ENCODE assay signal across 8 mouse cellular contexts in genomic region chr3:107459196-107459772, GRCm38 (mm10). TPM values are rescaled to one million over a fixed set of nuclear protein-coding genes. Genes with fewer than 3 reads are reported as not detected.
A peak's percentile ranks its signal among the peaks of the same experiment; 100 is the strongest.
DNase-seq lines count a peak whose midpoint lies in the region; ATAC-seq and TF ChIP-seq lines count a peak whose summit lies in the region.

Gene Kcnc4 (minus strand): TSS chr3:107459552.

- H3K9ac ChIP-seq in lung, postnatal 0 days (replicated peaks; ENCODE audit: low read depth) = no peak within 1 kb of the TSS
- H3K9ac ChIP-seq in forebrain, embryonic 11.5 days (ENCODE audit: low read length) = peak within 1 kb of the TSS; percentile 29
- peak within 1 kb of the TSS; percentile 80 for H3K9ac ChIP-seq in hindbrain, embryonic 14.5 days
- no peak within 1 kb of the TSS for H3K9ac ChIP-seq in liver, embryonic 12.5 days

- TF ChIP-seq EP300 in lung, postnatal 0 days (IDR thresholded peaks at IDR 0.05) = no peak

- no peaks in the 10 kb centered on the region for H3K9me3 ChIP-seq in lung, postnatal 0 days (ENCODE audit: low read length)
- H3K9me3 ChIP-seq in forebrain, embryonic 11.5 days (ENCODE audit: control insufficient read depth, low read length) = no peaks in the 10 kb centered on the region
- no peaks in the 10 kb centered on the region for H3K9me3 ChIP-seq in hindbrain, embryonic 14.5 days (ENCODE audit: control insufficient read depth, low read length)
- no peaks in the 10 kb centered on the region for H3K9me3 ChIP-seq in liver, embryonic 12.5 days (replicated peaks)

- peaks cover 11% of the 10 kb centered on the region; the same call in 1 of the 2 replicates for H3K4me1 ChIP-seq in lung, postnatal 0 days (ENCODE audit: insufficient read depth, low read depth, low read length)
- H3K4me1 ChIP-seq in brown adipose tissue, adult 24 weeks (ENCODE audit: control insufficient read depth, insufficient read depth, insufficient read length, low read length) = no peaks in the 10 kb centered on the region
- peaks cover 8% of the 10 kb centered on the region for H3K4me1 ChIP-seq in forebrain, embryonic 11.5 days (replicated peaks; ENCODE audit: control insufficient read depth, insufficient read depth, low read length)
- peaks cover 7% of the 10 kb centered on the region; the same call in 1 of the 2 replicates for H3K4me1 ChIP-seq in hindbrain, embryonic 14.5 days (replicated peaks; ENCODE audit: control insufficient read depth, insufficient read depth, low read length)
- peaks cover 16% of the 10 kb centered on the region for H3K4me1 ChIP-seq in liver, embryonic 12.5 days
- peaks cover 11% of the 10 kb centered on the region for H3K4me1 ChIP-seq in testis, adult 2 months (ENCODE audit: control insufficient read depth, insufficient read depth, low read length)

- TF ChIP-seq POLR2A in testis, adult 2 months (IDR thresholded peaks at IDR 0.05; ENCODE audit: control insufficient read depth, low read depth, low read length) = no peak

- no peak for TF ChIP-seq CTCF in lung, postnatal 0 days (IDR thresholded peaks at IDR 0.05)
- no peak for TF ChIP-seq CTCF in testis, adult 2 months (IDR thresholded peaks at IDR 0.05; ENCODE audit: control insufficient read depth, insufficient read depth, insufficient replicate concordance, low read depth, low read length)

- ATAC-seq in lung, postnatal 0 days = peak; percentile 37
- peak; percentile 54 for ATAC-seq in forebrain, embryonic 11.5 days (replicated peaks; ENCODE audit: low FRiP score)
- ATAC-seq in hindbrain, embryonic 14.5 days (ENCODE audit: low FRiP score) = peak; percentile 39
- ATAC-seq in liver, embryonic 12.5 days = no peak

- no peaks in the 10 kb centered on the region for H3K36me3 ChIP-seq in lung, postnatal 0 days (ENCODE audit: insufficient read depth, low read length)
- no peaks in the 10 kb centered on the region for H3K36me3 ChIP-seq in forebrain, embryonic 11.5 days (ENCODE audit: control insufficient read depth, insufficient read depth, low read length)
- no peaks in the 10 kb centered on the region for H3K36me3 ChIP-seq in hindbrain, embryonic 14.5 days (replicated peaks; ENCODE audit: control insufficient read depth, insufficient read depth)
- no peaks in the 10 kb centered on the region for H3K36me3 ChIP-seq in liver, embryonic 12.5 days
- H3K36me3 ChIP-seq in testis, adult 2 months (ENCODE audit: control insufficient read depth, insufficient read depth, low read length) = no peaks in the 10 kb centered on the region

- peaks cover 66% of the 10 kb centered on the region for H3K27me3 ChIP-seq in lung, postnatal 0 days (replicated peaks; ENCODE audit: insufficient read depth, low read length)
- H3K27me3 ChIP-seq in forebrain, embryonic 11.5 days (ENCODE audit: control insufficient read depth, insufficient read depth, low read length) = peaks cover 58% of the 10 kb centered on the region
- H3K27me3 ChIP-seq in hindbrain, embryonic 14.5 days (ENCODE audit: control insufficient read depth, insufficient read depth, low read length) = peaks cover 81% of the 10 kb centered on the region
- peaks cover 97% of the 10 kb centered on the region for H3K27me3 ChIP-seq in liver, embryonic 12.5 days (replicated peaks)
- H3K27me3 ChIP-seq in testis, adult 2 months (ENCODE audit: control insufficient read depth, insufficient read depth, low read length) = no peaks in the 10 kb centered on the region; the same call in 1 of the 2 replicates

- H3K4me2 ChIP-seq in lung, postnatal 0 days (replicated peaks; ENCODE audit: low read depth, low read length) = peak within 1 kb of the TSS; percentile 62
- H3K4me2 ChIP-seq in forebrain, embryonic 11.5 days (ENCODE audit: low read depth, low read length, severe bottlenecking) = peak within 1 kb of the TSS; percentile 97
- peak within 1 kb of the TSS; percentile 99 for H3K4me2 ChIP-seq in hindbrain, embryonic 14.5 days (replicated peaks)
- peak within 1 kb of the TSS; percentile 61 for H3K4me2 ChIP-seq in liver, embryonic 12.5 days

- no peak within 1 kb of the TSS for H3K27ac ChIP-seq in lung, postnatal 0 days (ENCODE audit: low read length)
- H3K27ac ChIP-seq in brown adipose tissue, adult 24 weeks (replicated peaks; ENCODE audit: low read depth, low read length) = no peak within 1 kb of the TSS
- no peak within 1 kb of the TSS for H3K27ac ChIP-seq in forebrain, embryonic 11.5 days (ENCODE audit: low read depth, low read length)
- H3K27ac ChIP-seq in hindbrain, embryonic 14.5 days = no peak within 1 kb of the TSS
- no peak within 1 kb of the TSS for H3K27ac ChIP-seq in liver, embryonic 12.5 days
- H3K27ac ChIP-seq in testis, adult 2 months (ENCODE audit: control insufficient read depth, insufficient read depth, low read depth, low read length) = no peak within 1 kb of the TSS

- peak within 1 kb of the TSS; percentile 40 for H3K4me3 ChIP-seq in lung, postnatal 0 days (ENCODE audit: low read depth, low read length)
- H3K4me3 ChIP-seq in brown adipose tissue, adult 24 weeks (ENCODE audit: insufficient read depth, low read depth, low read length) = peak within 1 kb of the TSS; percentile 55
- H3K4me3 ChIP-seq in forebrain, embryonic 11.5 days (ENCODE audit: low read depth, low read length) = peak within 1 kb of the TSS; percentile 47
- peak within 1 kb of the TSS; percentile 67 for H3K4me3 ChIP-seq in hindbrain, embryonic 14.5 days (replicated peaks; ENCODE audit: low read length)
- peak within 1 kb of the TSS; percentile 39 for H3K4me3 ChIP-seq in liver, embryonic 12.5 days
- peak within 1 kb of the TSS; percentile 19 for H3K4me3 ChIP-seq in testis, adult 2 months (ENCODE audit: control insufficient read depth, low read depth, low read length)

- DNase-seq in lung, postnatal 0 days (ENCODE audit: low spot score) = peak; percentile 29
- no peak for DNase-seq in lung, postnatal 25 days (ENCODE audit: low spot score)
- peak; percentile 75 for DNase-seq in forebrain, embryonic 11.5 days (ENCODE audit: low spot score)
- DNase-seq in hindbrain, embryonic 14.5 days (ENCODE audit: low spot score) = no peak
- no peak for DNase-seq in natural killer cell, adult 2 months (ENCODE audit: low spot score in 2 of 2)

- WGBS in lung, postnatal 0 days = 2% methylated on average over 49 of the region's 68 CpGs
- WGBS in forebrain, embryonic 11.5 days = under 1% methylated on average over 67 of the region's 68 CpGs
- under 1% methylated on average over 65 of the region's 68 CpGs for WGBS in hindbrain, embryonic 14.5 days
- 1% methylated on average over 68 of the region's 68 CpGs for WGBS in liver, embryonic 12.5 days (ENCODE audit: insufficient replicate concordance)

RNA-seq across cellular contexts. Expression of gene Kcnc4, which starts in this region (rescaled TPM):
- 0.02 TPM in 1 of 2 replicates, not detected in the other for polyA plus RNA-seq in lung, postnatal 0 days (2015; fragmentation: Nextera tagmentation; extraction: Ambion mirVana)
- 0.48 and 0.50 TPM in 2 replicates for polyA plus RNA-seq in brown adipose tissue, adult 24 weeks (2012; ENCODE audit: insufficient read depth, insufficient read length, missing spikeins)
- polyA plus RNA-seq in forebrain, embryonic 11.5 days (2014; fragmentation: Nextera tagmentation; extraction: Ambion mirVana) = 0.28 and 0.39 TPM in 2 replicates
- 7.9 and 11.8 TPM in 2 replicates for polyA plus RNA-seq in hindbrain, embryonic 14.5 days (2014; fragmentation: Nextera tagmentation; extraction: Ambion mirVana)
- polyA plus RNA-seq in liver, embryonic 12.5 days (2016; fragmentation: Nextera tagmentation; extraction: Ambion mirVana) = not detected in 2 replicates
- polyA plus RNA-seq in testis, adult 2 months (2012; rRNA removed) = 0.07 and 1.8 TPM in 2 replicates

Comparison
In these comparisons a context has a peak if more than half of its experiments do, and no peak if none do; other contexts are left out.
1. Peak in DNase-seq, ATAC-seq, H3K4me3 ChIP-seq and H3K4me2 ChIP-seq in lung, postnatal 0 days; RNA of the gene not detected or under 1 TPM.
2. Peak in DNase-seq, ATAC-seq, H3K4me3 ChIP-seq, H3K9ac ChIP-seq and H3K4me2 ChIP-seq in forebrain, embryonic 11.5 days; RNA of the gene not detected or under 1 TPM.